Mouse (Mus musculus) CH12.LX (cell line): ENCODE results near the gene Gba2. TPM values are rescaled to one million over a fixed set of nuclear protein-coding genes. Genes with fewer than 3 reads are reported as not detected.
"Not testable (repeated sequence)": the region's sequence is repeated elsewhere in the genome, so short reads cannot be mapped to it uniquely, and the experiment has no call there.

Source experiments
- DNase-seq: peaks from one replicate; pipeline ENCODE4 v3.0.0-alpha.2; 2013; ENCODE audit errors: extremely low read depth
- H3K27ac ChIP-seq: 2 replicates; pipeline ENCODE4 v1.5.1; 2012; ENCODE audit warnings: low read depth, mild to moderate bottlenecking, control low read depth, moderate library complexity; ENCODE audit not compliant: insufficient read depth
- H3K27me3 ChIP-seq: replicated peaks from 2 replicates; pipeline ENCODE3; 2012; ENCODE audit warnings: inconsistent platforms
- H3K36me3 ChIP-seq, 2 experiments: replicated peaks in 1 of 2; 2 replicates each; pipeline versions ENCODE3 to v1.6.1; 2012; ENCODE audit warnings: inconsistent platforms in 1 of 2, low read length in 1 of 2, mild to moderate bottlenecking in 1 of 2, mixed read lengths in 1 of 2, moderate library complexity in 1 of 2; ENCODE audit not compliant: control insufficient read depth in 1 of 2, insufficient read depth in 1 of 2
- H3K4me1 ChIP-seq, 2 experiments: 2 replicates each; pipeline ENCODE4 v1.6.1; 2012; ENCODE audit warnings: inconsistent platforms in 1 of 2, moderate library complexity in 1 of 2; ENCODE audit not compliant: insufficient read depth in 2 of 2, control insufficient read depth in 1 of 2
- H3K4me2 ChIP-seq: 2 replicates; pipeline ENCODE4 v1.6.1; 2012; ENCODE audit warnings: low read depth, mild to moderate bottlenecking, control low read depth; ENCODE audit not compliant: poor library complexity, insufficient read depth, severe bottlenecking
- H3K4me3 ChIP-seq, 3 experiments: fragments of 150-350 bp in 1 of 3; sonication (generic) in 1 of 3; replicated peaks in 1 of 3; 2 replicates each; pipeline versions ENCODE3 to v1.5.1; 2011 to 2012; ENCODE audit warnings: low read depth in 2 of 3, low read length in 2 of 3, mild to moderate bottlenecking in 2 of 3, moderate library complexity in 2 of 3, control low read depth in 1 of 3, improper control_type of control experiment in 1 of 3, inconsistent platforms in 1 of 3, mixed read lengths in 1 of 3; ENCODE audit not compliant: poor library complexity in 1 of 3
- H3K79me2 ChIP-seq: replicated peaks from 2 replicates; pipeline ENCODE4 v1.6.1; 2012; ENCODE audit warnings: mild to moderate bottlenecking, moderate library complexity; ENCODE audit not compliant: control insufficient read depth, poor library complexity, insufficient read depth, severe bottlenecking; ENCODE audit errors: extremely low read depth
- H3K9ac ChIP-seq: 2 replicates; pipeline ENCODE4 v1.6.1; 2012; ENCODE audit warnings: low read depth, mild to moderate bottlenecking, control low read depth, moderate library complexity; ENCODE audit not compliant: insufficient read depth
- H3K9me3 ChIP-seq: replicated peaks from 2 replicates; pipeline ENCODE3; 2012; ENCODE audit warnings: low read length, inconsistent platforms, mixed read lengths
- BHLHE40 ChIP-seq: IDR thresholded peaks from 2 replicates; pipeline ENCODE4 v1.6.1; 2011; ENCODE audit warnings: mild to moderate bottlenecking, low read depth, low read length, improper control_type of control experiment
- CHD1 ChIP-seq: IDR thresholded peaks from 2 replicates; pipeline ENCODE4 v1.6.1; 2012; ENCODE audit warnings: low read depth, low read length, improper control_type of control experiment, inconsistent platforms
- CHD2 ChIP-seq: IDR thresholded peaks from 2 replicates; pipeline ENCODE4 v1.6.1; 2011; ENCODE audit warnings: low read length, improper control_type of control experiment
- E2F4 ChIP-seq: IDR thresholded peaks from 2 replicates; pipeline ENCODE4 v1.6.1; 2011; ENCODE audit warnings: low read depth, low read length, improper control_type of control experiment; ENCODE audit not compliant: insufficient replicate concordance
- EP300 ChIP-seq: IDR thresholded peaks from 2 replicates; pipeline ENCODE4 v1.6.1; 2011; ENCODE audit warnings: low read length, improper control_type of control experiment
- HCFC1 ChIP-seq: IDR thresholded peaks from 2 replicates; pipeline ENCODE4 v1.6.1; 2012; ENCODE audit warnings: low read depth, mild to moderate bottlenecking, inconsistent platforms, low read length, improper control_type of control experiment
- JUND ChIP-seq: conservative IDR thresholded peaks from 2 replicates; pipeline ENCODE4 v1.6.1; 2011; ENCODE audit warnings: low read depth, low read length, improper control_type of control experiment
- MAFK ChIP-seq: IDR thresholded peaks from 2 replicates; pipeline ENCODE4 v1.6.1; 2011; ENCODE audit warnings: low read length, improper control_type of control experiment; ENCODE audit not compliant: insufficient replicate concordance
- MEF2A ChIP-seq: IDR thresholded peaks from 2 replicates; pipeline ENCODE4 v1.6.1; 2014; ENCODE audit warnings: low read depth, mild to moderate bottlenecking, inconsistent platforms, low read length, improper control_type of control experiment, borderline replicate concordance
- NELFE ChIP-seq: IDR thresholded peaks from 2 replicates; pipeline ENCODE4 v1.6.1; 2011; ENCODE audit warnings: low read depth, low read length, improper control_type of control experiment
- NRF1 ChIP-seq: IDR thresholded peaks from 2 replicates; pipeline ENCODE4 v1.6.1; 2014; ENCODE audit warnings: low read depth, mild to moderate bottlenecking, inconsistent platforms, low read length, improper control_type of control experiment, moderate library complexity
- PAX5 ChIP-seq: IDR thresholded peaks from 2 replicates; pipeline ENCODE4 v1.6.1; 2012; ENCODE audit warnings: low read length, inconsistent platforms, mixed read lengths
- POLR2AphosphoS2 ChIP-seq: IDR thresholded peaks from 2 replicates; pipeline ENCODE4 v1.6.1; 2011; ENCODE audit warnings: low read depth, low read length, improper control_type of control experiment
- SIN3A ChIP-seq: IDR thresholded peaks from 2 replicates; pipeline ENCODE4 v1.6.1; 2012; ENCODE audit warnings: low read length, improper control_type of control experiment, inconsistent platforms
- UBTF ChIP-seq: IDR thresholded peaks from 2 replicates; pipeline ENCODE4 v1.6.1; 2012; ENCODE audit warnings: low read depth, mild to moderate bottlenecking, inconsistent platforms, low read length, improper control_type of control experiment, moderate library complexity
- dilution Hi-C: fragments of 300-500 bp; cut with MboI; formaldehyde crosslinking; loops from 2 replicates; pipeline ENCODE4 v1.14.3; 2020; ENCODE audit warnings: low sequenced_read_pairs; ENCODE audit not compliant: extremely low pct_unique_long_range_greater_than_20kb, extremely low pct_ligation_motif_present
- in situ Hi-C: fragments of 300-500 bp; cut with MboI; formaldehyde crosslinking; loops from 3 replicates; pipeline ENCODE4 v1.14.3; 2019; ENCODE audit warnings: low sequenced_read_pairs, low pct_ligation_motif_present, low pct_unique_long_range_greater_than_20kb, mixed read lengths
- polyA plus RNA-seq: library from polyadenylated mRNA; unstranded; fragments of >175 nt; gene quantifications from 2 replicates; pipeline ENCODE4 v1.2.1, GENCODE M21; 2012; ENCODE audit warnings: low read depth; ENCODE audit not compliant: insufficient read length
- total RNA-seq, 2 experiments: library from RNA; depleted of rRNA; stranded (reverse); fragments of 300-350 nt in 1 of 2; fragments of >200 nt in 1 of 2; gene quantifications; 2 replicates each; pipeline ENCODE4 v1.2.3; 2012 to 2014

The Gba2 gene
- total and polyA plus RNA-seq, 3 experiments, result 3.2 to 11.2 (median 4.1) TPM

DNA sequence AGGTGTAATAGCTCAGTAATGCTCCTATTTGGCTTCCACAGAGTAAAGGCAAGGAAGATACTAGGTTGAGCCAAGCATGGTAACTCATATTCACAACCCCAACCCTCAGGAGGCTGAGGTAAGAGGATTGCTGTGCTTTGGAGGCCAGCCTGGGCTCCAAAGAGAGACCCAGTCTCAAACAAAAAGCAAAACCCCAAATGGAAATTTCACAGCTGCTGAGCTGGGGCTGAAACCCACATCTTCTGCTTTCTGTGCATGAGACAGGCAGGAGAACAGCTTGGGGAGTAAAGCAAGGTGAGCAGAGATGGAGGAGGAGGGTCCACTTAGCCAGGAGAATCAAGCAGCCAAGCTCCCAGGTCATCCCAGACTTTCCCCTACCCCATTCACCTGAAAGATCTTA lies 24.8 kb downstream of the Gba2 start (continued):
- TF ChIP-seq MEF2A (no peak), EP300 (no peak; the same call in 1 of the 2 replicates), SIN3A (peak; percentile 72), NELFE (no peak), E2F4 (no peak), CHD1 (no peak)

DNA sequence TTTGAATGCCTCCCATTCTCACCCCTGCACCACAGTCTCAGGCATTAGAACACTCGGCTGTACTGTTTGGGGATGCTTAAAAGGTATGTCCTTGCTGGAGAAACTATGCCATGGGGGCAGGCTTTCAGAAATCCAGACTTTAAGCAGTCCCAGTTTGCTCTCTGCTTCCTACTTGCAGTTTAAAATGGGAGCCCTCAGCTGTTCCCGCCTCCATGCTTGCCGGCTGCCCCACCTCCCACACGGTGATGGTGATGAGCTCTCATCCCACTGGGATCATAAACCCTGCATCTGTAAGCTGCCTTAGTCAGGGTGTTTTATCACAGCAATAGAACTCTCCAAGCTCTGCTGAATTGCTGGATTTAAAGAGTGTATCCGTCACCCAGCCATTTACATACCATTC lies 26.2 kb downstream of the Gba2 start:
- DNase-seq, result no peak
- Histone ChIP-seq H3K4me3 (no peak overlapping the region), H3K9me3 (peaks cover 11% of the 10 kb centered on the region), H3K4me1 (peaks cover 7 to 45% of the 10 kb centered on the region in 2 experiments), H3K4me2 (no peak overlapping the region), H3K27ac (no peak overlapping the region), H3K9ac (no peak overlapping the region)
- in situ Hi-C loops, result loop anchor here (25.0 kb wide), 1 partner anchor 540 kb away; the partner anchor contains the start of genes Fancg and Vcp
- TF ChIP-seq HCFC1, result no peak
- no peak for TF ChIP-seq CHD2
- TF ChIP-seq NRF1, result no peak
- no peak for TF ChIP-seq BHLHE40
- no peak for TF ChIP-seq PAX5
- no peak for TF ChIP-seq MAFK
- TF ChIP-seq NELFE, result no peak
- no peak for TF ChIP-seq POLR2AphosphoS2
- TF ChIP-seq UBTF, result no peak
- TF ChIP-seq EP300, result no peak
- TF ChIP-seq SIN3A, result no peak
- no peak for TF ChIP-seq JUND
- TF ChIP-seq MEF2A, result no peak
- TF ChIP-seq, all 38 proteins: peak for 0
- peaks cover 89 to 99% of the 10 kb centered on the region in 2 experiments for H3K36me3 ChIP-seq
- peaks cover 4% of the 10 kb centered on the region; the same call in 1 of the 2 replicates for H3K79me2 ChIP-seq
- H3K27me3 ChIP-seq, result no peaks in the 10 kb centered on the region
- dilution Hi-C loops, result no loop called here

DNA sequence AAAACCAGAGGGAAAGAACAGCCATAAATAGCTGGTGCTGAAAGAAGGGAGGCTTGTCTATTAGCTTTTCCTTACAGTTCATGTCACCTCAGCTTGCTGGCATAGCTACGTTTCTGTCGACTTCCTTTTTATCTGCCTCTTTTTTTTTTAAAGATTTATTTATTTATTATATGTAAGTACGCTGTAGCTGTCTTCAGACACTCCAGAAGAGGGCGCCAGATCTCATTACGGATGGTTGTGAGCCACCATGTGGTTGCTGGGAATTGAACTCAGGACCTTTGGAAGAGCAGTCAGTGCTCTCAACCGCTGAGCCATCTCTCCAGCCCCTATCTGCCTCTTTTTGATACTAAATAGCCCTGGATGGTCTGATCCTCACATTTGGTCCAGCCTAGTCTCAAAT lies 26.8 kb downstream of the Gba2 start:
- H3K4me1 ChIP-seq, result peaks cover 3 to 39% of the 10 kb centered on the region in 2 experiments; a peak in 3 of 4 replicates
- dilution Hi-C loops, H3K4me3 ChIP-seq, DNase-seq, H3K27me3 ChIP-seq, H3K27ac ChIP-seq, H3K4me2 ChIP-seq, H3K9ac ChIP-seq, H3K79me2 ChIP-seq: not testable (repeated sequence)
- in situ Hi-C loops, result loop anchor here (25.0 kb wide), 1 partner anchor 540 kb away; the partner anchor contains the start of genes Fancg and Vcp
- peaks cover 11% of the 10 kb centered on the region for H3K9me3 ChIP-seq
- peaks cover 92 to 99% of the 10 kb centered on the region in 2 experiments for H3K36me3 ChIP-seq
